Mouse (Mus musculus) kidney, adult 18-20 months (tissue): ENCODE measurements at regions not wholly inside any gene's neighbourhood (a gene's known extent, or its start where the extent isn't known, plus 50 kb on each side); places are given as distances from the start of the nearest gene placed in this dataset.

Experiments
- DNase-seq: peaks from one replicate; pipeline ENCODE4 v3.0.0; 2021

- no peak for DNase-seq
Measured at GRCm38 (mm10) chr17:47139171-47139617, 128.8 kb upstream of the Ubr2 start.

- no peak for DNase-seq
Measured at GRCm38 (mm10) chr17:47138174-47138573, 127.8 kb upstream of the Ubr2 start.

DNA sequence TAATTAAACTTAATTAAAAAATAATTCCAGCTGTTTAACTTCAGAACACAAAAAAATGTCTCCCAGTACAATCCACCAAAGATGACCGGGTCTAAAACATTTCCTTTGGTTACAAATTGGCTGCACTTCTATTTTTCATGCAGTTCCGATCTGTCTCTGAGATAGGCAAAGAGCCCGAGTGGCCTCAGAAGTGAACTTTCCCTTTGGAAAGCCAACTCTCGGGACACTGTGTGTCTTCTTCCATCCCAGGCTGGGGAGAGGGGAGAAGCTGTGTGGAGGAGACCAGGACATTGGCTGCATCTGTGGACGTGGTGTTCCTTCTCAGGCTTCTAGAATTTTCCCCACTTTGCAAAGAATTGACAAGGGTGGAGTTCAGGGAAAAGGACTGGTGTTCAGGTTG is 125.0 kb upstream of the Ubr2 start:
- DNase-seq, result peak; percentile 28

- DNase-seq, result no peak
Measured at GRCm38 (mm10) chr17:47133785-47134184, 123.4 kb upstream of the Ubr2 start.

GRCm38 (mm10) chr17:47127571-47127970 is 117.2 kb upstream of the Ubr2 start:
- no peak for DNase-seq

- DNase-seq, result no peak
Measured at GRCm38 (mm10) chr17:47123576-47123975, 113.2 kb upstream of the Ubr2 start.

DNA sequence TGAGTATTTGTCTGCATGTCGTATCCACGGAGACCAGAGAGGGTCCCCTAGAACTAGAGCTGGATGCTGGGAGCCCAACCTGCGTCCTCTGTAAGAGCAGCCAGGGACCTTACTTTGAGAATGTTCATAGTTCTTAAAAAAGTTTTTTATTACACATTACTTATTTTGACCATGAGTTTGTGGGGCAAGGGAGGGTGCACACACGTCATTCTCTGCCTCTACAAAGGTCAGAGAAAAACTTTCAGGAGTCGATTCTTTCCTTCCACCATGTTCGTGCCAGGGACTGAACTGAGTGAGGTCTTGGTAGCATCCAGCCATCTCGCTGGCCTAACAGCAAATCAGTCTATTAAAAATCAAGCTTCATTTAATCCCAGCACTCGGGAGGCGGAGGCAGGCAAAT is 111.9 kb upstream of the Ubr2 start:
- DNase-seq, result no peak

GRCm38 (mm10) chr17:47118010-47118409 is 107.7 kb upstream of the Ubr2 start:
- DNase-seq, result no peak

DNA sequence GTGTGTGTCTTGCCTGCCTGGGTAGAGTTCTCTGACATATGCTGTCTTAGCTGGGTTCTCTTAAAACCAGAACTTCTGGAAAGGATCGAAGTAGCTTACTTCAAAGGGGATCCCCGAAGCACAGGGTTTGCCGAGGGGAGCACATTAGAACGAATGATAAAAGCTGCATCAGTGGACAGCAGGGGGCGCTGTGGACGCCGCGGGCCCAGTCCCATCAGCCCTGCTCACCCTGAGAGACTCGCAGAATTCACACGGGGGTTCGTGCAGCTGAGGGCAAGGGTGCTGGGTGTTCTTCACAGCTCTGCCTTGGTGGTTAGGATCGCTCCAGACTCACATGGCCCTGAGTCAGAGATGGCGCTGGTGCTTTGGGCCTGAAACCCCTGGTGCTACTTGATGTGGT is 105.4 kb upstream of the Ubr2 start:
- peak; percentile 24 for DNase-seq

DNA sequence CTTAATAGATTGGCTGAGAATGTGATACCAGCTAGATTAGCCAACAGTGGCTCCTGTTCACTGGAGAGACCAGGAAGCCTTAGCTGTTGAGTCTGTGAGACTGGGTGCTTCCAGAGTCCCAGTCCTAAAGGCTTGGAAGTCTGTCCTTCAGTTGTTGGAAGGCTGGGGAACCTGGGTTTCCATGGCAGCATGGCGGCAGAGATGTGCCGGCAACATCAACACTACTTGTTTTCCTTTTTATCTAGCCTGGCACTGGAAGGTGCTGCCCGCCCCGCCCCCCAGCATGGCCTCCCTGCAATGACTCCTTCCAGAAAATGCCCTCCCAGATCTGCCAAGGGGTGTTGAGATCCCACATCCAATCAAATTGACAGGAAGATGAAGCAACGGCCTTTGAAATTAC is 104.8 kb upstream of the Ubr2 start:
- DNase-seq, result no peak

DNA sequence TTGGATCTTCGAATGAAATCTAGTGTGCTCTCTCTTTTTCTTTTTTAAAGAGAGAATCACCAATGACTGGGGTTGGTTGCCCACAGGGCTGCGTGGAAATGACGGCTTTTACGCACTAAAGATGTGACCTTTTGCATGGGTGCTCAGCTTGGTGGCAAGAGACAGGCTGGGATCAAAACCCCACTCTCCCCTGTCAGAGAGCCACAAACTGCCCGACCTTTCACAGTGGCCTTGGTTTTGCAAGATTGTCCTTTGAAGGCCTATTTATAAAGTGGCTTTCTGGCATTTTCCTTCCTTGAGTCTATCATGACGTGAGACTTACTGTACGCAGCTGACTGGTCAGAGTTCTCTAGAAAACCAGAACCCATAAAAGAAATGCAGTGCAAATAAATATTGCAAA is 104.4 kb upstream of the Ubr2 start:
- no peak for DNase-seq

- no peak for DNase-seq
Measured at GRCm38 (mm10) chr17:47112556-47113225, 102.3 kb upstream of the Ubr2 start.

DNA sequence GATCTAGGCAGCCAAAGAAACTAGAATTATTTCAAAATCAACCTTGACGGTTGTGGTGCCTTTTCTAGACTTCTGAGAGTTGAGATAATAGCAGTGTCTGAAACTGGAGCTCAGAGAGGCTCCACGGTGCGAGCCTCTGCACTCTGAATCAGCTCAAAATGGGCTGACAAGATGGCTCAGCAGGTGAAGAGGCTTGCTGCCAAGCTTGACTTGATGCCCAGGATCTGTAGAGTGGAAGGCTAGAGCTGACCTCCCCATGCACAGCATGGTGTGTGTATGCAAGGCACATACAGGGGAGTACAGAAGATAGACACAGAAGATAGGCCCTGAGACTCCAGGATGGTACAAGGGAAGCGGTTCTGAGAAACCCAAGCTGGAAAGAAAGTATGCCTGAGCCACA is 100.5 kb upstream of the Ubr2 start:
- DNase-seq, result no peak

GRCm38 (mm10) chr17:47104328-47104727 is 94.0 kb upstream of the Ubr2 start:
- no peak for DNase-seq

DNA sequence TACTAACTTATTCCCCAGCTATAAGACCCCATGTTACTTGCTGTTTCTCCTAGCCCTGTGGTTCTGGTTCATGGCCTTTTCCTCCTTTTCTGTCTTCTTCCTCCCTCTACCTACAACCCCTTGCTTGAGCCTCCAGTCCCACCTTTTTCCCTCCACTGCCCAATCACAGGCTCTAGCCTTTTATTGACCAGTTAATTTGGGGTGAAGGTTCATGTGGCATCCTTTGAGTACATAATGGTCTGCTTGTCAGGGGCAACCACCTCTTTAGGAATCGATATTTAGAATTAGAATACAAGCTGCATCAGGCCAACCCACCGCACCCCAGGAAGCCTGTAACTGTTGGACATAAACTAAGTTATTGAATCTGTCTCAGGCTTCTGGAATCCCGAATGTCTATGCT is 84.8 kb upstream of the Ubr2 start:
- no peak for DNase-seq

DNA sequence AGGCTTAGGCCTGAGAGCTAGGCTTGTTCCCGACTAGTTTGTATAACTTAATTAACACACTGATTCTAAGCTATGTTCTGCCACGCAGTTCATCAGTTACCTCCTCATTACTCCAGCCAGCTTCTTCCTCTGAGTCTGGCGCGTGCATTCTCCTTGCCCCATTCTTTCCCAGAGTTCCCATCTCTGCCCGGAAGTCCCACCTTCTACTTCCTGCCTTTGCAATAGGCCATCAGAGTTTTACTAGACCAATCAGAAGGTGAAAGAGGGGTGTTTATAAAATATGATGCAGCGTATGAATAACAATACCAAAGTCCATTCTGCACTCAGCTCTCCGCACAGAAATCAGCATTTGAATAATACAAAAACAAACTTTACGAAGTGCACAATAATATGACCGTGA is 81.7 kb upstream of the Ubr2 start:
- no peak for DNase-seq

- DNase-seq, result peak; percentile 49
Measured at GRCm38 (mm10) chr17:47089769-47090168, 79.4 kb upstream of the Ubr2 start.

DNA sequence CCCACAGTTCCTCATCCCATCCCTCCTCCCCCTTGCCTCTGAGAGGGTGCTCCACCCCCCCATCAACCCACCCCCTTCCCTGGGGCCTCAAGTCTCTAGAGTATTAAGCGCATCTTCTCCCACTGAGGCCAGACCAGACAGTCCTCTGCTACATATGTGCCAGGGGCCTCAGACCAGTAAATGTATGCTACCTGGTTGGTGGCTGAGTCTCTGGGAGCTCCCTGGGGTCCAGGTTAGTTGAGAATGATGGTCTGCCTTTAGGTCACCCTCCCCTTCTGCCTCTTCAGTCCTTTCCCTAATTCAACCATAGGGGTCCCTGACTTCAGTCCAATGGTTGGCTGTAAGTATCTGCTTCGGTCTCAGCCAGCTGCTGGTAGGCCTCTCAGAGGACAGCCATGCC is 58.9 kb upstream of the Ubr2 start:
- no peak for DNase-seq

DNA sequence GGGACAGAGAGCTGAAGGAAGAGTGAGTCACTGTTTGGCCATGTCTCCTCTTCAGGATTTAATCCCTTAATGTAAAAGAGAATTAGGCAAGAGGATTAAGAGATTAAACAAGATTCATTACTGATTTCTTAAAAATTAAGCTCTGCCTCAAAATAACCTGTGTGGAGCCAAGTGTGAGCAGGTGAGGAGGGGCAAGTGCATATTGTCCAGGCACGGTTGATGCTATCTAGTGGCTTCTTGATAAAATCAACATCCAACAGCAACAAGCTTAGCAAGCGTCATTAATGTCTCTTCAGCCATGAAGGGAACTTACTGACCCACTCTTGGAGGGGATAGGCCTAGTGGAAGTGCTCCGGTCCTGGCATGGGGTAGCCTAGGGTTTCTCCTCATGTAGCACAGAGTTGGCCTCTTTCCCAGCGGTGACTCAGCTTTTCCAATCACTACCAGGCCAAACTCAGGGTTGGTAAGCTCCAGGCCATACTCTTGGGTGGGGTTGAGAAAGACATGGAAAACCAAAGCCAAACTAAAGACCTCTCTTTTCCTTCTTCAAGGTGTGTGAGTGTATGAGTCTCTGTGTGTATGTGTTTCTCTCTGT is 55.0 kb upstream of the Ubr2 start:
- peak; percentile 47 for DNase-seq

- peak; percentile 28 for DNase-seq
Measured at GRCm38 (mm10) chr17:47064592-47065306, 54.4 kb upstream of the Ubr2 start.

GRCm38 (mm10) chr17:47064006-47064405 is 53.6 kb upstream of the Ubr2 start:
- peak; percentile 17 for DNase-seq

DNA sequence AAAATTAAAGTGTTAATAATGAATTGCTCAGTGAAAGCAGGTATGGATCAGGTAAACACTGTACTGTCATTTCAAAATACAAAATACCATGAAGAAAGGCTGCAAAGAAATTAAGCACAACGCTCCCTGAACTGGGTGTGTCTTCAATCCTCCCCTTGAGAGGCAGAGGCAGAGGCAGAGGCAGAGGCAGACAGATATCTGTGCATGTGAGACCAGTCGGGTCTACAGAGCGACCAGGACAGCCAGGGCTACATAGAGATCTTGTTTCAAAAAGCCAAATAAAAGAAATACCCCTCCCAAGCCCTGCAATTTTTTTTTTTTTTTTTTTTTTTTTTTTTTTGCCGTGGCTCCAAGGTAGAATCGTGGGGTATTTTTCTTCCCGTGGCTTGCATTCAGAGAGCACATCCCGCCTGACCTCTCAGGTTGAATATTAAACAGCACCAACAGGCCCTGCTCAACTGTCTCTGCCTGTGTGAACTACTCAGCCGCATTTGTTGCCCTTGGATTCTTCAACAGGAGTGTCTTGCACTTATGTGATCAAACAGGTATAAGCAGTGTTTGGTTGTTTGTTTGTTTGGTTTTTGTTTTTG is 50.8 kb upstream of the Ubr2 start:
- peak; percentile 31 for DNase-seq
